Mouse (Mus musculus) cerebellum, postnatal 14 days (tissue): ENCODE measurements at regions not wholly inside any gene's neighbourhood (a gene's known extent, or its start where the extent isn't known, plus 50 kb on each side); places are given as distances from the start of the nearest gene placed in this dataset.
"Not testable (repeated sequence)": the region's sequence is repeated elsewhere in the genome, so short reads cannot be mapped to it uniquely, and the experiment has no call there.

ENCODE experiments used
- DNase-seq, 2 experiments: peaks; one replicate each; pipeline ENCODE4 v3.0.0; 2021; ENCODE audit warnings: mixed read lengths in 2 of 2

DNA sequence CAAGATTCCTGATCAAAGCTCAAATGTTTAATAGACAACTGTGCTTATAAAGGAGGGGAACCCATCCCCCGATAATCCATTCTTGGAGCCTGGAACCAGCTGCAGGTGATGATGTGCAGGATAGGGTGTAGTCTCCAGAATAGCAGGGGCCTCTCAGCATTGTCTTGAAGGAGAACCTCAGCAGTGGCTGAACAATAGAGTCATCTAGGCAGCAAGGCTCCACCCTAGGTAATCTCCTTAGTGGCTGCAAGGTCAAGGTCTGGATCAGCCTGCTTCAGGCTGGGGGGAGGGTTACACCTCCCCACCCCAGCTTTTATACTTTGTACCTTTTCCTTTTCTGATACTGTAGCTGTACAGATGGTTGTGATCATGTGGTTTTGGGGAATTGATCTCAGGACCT, 116.8 kb upstream of the Mettl4 start:
- no peak for DNase-seq

DNA sequence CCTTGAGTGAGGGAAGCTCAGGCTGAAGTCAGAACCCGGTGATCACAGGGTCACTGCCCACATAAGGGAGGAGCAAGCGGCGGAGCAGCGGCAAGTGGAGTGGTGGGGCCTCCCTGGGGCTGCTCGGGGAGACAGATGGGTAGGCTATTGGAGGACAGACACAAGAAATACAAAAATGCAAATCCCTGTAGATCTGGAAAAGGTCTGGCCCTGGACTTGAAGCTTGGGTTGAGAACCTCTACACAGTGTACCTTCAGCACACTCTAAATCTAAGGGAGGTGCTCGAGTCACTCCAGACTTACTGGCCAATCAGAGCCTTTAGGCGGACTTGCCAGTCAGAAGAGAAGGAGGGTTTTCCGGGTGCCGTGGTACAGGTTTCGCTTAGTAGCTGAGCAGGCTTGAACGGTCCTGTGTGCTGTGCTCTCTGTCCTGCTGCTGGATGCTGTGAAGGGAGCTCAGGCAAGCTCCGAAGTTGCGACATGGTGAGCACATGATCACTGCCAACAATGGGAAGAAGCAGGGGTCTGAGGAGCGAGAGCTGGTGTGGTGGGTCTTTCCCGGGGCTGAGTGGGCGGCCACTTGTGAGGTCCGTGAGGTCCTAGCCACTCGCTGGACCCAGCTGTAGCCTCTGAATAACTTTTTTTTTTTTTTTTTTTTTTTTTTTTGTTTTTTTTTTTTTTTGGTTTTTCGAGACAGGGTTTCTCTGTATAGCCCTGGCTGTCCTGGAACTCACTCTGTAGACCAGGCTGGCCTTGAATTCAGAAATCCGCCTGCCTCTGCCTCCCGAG, 114.9 kb upstream of the Mettl4 start:
- peak; percentile 67 to 69 for DNase-seq

DNA sequence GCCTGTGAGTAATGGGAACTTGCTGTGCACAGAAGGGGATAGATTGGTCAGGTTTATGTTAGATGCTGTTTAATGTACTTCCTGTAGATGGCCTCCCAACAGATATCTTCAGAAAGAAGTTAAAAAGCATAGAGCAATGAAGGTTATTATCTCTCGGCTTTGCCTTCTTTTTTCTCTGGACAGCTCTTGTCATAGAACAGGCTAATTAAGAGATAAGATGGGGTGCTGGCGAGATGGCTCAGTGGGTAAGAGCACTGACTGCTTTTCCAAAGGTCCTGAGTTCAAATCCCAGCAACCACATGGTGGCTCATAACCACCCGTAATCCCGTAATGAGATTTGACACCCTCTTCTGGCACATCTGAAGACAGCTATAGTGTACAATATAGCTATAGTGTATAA, 104.9 kb upstream of the Mettl4 start:
- DNase-seq, result not testable (repeated sequence)

DNA sequence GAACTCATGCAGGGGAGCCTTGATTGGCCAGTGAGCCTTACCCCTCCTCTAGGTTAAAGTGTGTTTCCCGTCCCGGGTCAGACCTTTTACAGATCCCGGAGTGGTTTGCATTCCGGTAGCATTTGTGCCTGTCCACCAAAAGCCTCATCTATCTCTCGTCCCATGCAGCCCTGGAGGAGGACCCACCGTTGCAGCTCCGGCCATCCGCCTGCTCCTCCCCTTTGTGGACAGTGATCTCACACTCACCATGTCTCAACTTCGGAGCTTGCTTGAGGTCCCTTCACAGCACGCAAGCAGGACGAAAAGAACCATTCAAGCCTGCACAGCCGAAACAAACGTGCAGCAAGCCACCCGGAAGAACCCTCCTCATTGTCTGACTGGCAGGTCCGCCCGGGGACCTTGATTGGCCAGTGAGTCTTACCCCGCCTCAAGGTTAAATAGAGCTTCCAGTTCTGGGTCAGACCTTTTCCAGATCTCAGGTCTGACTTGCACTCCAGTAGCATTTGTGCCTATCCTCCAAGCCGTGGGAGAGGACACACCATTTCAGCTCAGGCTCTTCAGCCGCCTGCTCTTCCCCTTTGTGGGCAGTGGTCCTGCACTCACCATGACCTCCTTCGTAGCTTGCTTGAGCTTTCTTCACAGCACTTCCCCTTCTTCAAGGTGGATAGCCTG, 84.8 kb upstream of the Mettl4 start:
- peak; percentile 79 to 83 for DNase-seq

DNA sequence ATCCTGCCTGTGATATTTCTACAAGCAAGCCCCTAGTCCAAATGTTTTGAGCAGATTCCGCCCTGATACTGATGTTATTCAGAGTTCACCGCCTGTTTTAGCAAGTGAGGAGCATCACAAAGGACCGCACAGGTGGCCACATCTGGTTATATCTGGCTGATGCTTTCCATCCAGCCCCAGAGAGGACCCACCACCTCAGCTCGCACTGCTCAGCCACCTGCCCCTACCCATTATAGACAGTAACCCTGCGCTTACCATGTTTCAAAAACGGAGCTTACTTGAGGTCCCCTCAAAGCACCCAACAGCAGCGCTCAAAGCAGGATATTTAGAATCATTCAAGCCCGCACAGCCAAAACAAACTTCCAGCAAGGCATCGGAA, 84.2 kb upstream of the Mettl4 start:
- DNase-seq, result not testable (repeated sequence)

DNA sequence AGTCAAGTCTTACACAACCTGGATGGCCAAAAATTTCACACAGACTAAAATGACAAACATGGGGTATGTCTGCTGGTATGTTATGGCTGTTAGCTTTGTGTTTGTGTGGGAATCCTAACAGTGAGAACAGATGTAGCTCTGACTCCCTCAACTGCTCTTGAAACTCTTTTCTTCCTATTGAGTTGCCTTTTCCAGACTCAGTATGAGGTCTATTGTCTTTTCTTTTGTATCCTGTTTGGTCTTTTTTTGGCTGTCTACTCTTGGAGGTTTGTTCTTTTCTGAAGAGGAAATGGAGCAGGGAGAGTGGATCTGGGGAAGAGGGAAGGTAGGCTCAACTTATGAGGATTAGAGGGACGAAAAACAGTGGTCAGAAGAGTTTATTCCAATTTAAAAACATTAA, 76.6 kb upstream of the Mettl4 start:
- not testable (repeated sequence) for DNase-seq

DNA sequence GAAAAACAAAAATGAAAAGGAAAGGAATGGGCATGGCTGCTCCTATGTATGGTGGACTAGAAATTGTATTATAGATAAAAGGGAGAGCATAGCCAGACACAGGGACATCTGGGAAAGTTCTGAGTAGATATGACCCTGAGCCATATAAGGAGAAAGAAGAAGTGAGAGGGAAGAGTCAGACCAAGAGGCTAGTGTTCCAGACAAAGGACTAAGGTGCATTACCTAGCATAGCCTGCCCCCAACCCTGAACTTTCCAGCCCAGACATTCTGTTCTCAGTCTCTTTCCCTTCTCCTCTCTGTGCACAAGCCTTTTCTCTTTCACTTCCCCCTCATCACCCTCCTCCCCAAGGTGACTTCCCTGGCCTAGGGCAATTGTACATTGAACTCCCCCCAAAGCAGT, 58.9 kb upstream of the Mettl4 start:
- DNase-seq, result no peak
